Mouse (Mus musculus): ENCODE measurements around the gene Parp16.

GRCm38 (mm10) chr9:65214425-65214777 is 19.2 kb downstream of the Parp16 start:
- TF ChIP-seq CTCF (conservative IDR thresholded peaks at IDR 0.05; ENCODE audit: low read length) (no peak), POU5F1 (IDR thresholded peaks at IDR 0.05; ENCODE audit: borderline replicate concordance, low read length) (no peak)
